Mouse (Mus musculus): ENCODE data around the gene Olfr231. TPM values are rescaled to one million over a fixed set of nuclear protein-coding genes. Genes with fewer than 3 reads are reported as not detected.

Olfr231 gene
- polyA plus RNA-seq (2015; fragmentation: Nextera tagmentation; extraction: Ambion mirVana), result not detected in 2 replicates

DNA sequence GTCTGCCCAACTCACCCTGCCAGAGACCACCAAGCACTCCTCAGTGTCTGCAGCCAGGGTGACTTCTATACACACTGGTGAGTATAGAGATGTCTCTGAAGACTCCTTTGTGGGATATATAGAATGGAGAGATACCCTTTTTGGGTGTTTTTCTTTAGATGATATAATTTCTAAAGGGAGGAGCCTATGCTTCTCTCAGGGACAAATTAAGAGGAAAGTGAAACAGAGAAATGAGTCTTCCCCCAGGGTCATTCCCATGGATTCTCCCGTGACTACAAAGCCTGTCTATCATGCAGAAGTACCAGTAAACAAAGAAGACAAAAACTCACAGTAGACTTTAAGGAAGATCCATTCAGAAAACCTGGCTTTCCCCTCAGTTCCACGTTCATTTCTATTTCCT lies at the start of gene Olfr231:
Gene Olfr231, minus strand, starts transcription at position 101 of the 400 bp plus-strand sequence.
- no peak within 1 kb of the TSS for H3K27ac ChIP-seq (ENCODE audit: low read length)
- no peaks in the 10 kb centered on the region for H3K9me3 ChIP-seq (ENCODE audit: control insufficient read depth, low read length)
- ATAC-seq, result no peak
- no peak within 1 kb of the TSS for H3K9ac ChIP-seq (ENCODE audit: low read depth, low read length)
- H3K4me1 ChIP-seq (ENCODE audit: control insufficient read depth, insufficient read depth, low read length), result no peaks in the 10 kb centered on the region
- H3K4me3 ChIP-seq (ENCODE audit: low read length), result no peak within 1 kb of the TSS
- H3K36me3 ChIP-seq (ENCODE audit: control insufficient read depth, insufficient read depth, low read length), result no peaks in the 10 kb centered on the region
- WGBS, result 55% methylated on average over 2 of the region's 2 CpGs
- no peaks in the 10 kb centered on the region for H3K27me3 ChIP-seq (replicated peaks; ENCODE audit: control insufficient read depth, insufficient read depth, low read length)
- no peak within 1 kb of the TSS for H3K4me2 ChIP-seq (ENCODE audit: low read depth, low read length)

DNA sequence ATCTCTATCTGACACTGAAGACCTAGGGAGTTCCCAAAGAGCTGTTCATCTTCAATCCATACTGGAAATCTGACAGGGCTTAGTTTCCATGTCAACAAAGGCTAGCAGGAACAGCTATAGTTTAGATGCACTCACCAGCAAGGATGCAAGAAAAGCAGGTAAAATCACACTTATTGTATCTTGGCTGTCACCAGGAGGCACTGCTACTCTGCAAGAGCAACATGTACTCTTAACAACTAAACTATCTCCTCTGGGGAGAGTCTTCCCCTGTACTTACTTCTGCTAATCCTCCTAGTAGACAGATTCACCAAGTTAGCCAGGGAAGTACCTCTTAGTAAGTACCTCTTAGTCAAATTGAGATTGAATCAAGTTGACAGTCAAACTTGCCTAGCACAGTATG lies 48.1 kb upstream of the Olfr231 start:
- no peaks in the 10 kb centered on the region for H3K36me3 ChIP-seq (ENCODE audit: control insufficient read depth, insufficient read depth, low read length)
- H3K9ac ChIP-seq (ENCODE audit: low read depth, low read length), result no peak overlapping the region
- H3K9me3 ChIP-seq (ENCODE audit: control insufficient read depth, low read length), result no peaks in the 10 kb centered on the region
- no peak for ATAC-seq
- H3K4me3 ChIP-seq (ENCODE audit: low read length), result no peak overlapping the region
- no peaks in the 10 kb centered on the region for H3K27me3 ChIP-seq (replicated peaks; ENCODE audit: control insufficient read depth, insufficient read depth, low read length)
- no peaks in the 10 kb centered on the region for H3K4me1 ChIP-seq (ENCODE audit: control insufficient read depth, insufficient read depth, low read length)
- H3K4me2 ChIP-seq (ENCODE audit: low read depth, low read length), result no peak overlapping the region
- H3K27ac ChIP-seq (ENCODE audit: low read length), result no peak overlapping the region

DNA sequence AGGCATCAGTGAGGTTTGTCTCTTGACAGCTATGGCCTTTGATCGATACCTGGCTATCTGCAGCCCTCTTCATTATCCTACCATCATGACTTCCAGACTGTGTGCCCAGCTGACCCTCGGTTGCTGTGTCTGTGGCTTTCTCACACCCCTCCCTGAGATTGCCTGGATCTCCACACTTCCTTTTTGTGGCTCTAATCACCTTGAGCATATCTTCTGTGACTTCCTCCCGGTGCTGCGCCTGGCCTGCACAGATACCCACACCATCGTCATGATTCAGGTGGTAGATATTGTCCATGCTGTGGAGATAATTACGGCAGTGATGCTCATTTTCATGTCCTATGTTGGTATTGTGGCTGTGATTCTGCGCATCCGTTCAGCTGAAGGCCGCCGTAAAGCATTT lies 38.1 kb upstream of the Olfr231 start:
- no peaks in the 10 kb centered on the region for H3K27me3 ChIP-seq (replicated peaks; ENCODE audit: control insufficient read depth, insufficient read depth, low read length)
- H3K4me3 ChIP-seq (ENCODE audit: low read length), result no peak overlapping the region
- no peaks in the 10 kb centered on the region for H3K9me3 ChIP-seq (ENCODE audit: control insufficient read depth, low read length)
- no peak for ATAC-seq
- no peak overlapping the region for H3K4me2 ChIP-seq (ENCODE audit: low read depth, low read length)
- H3K9ac ChIP-seq (ENCODE audit: low read depth, low read length), result no peak overlapping the region
- no peak overlapping the region for H3K27ac ChIP-seq (ENCODE audit: low read length)
- WGBS, result 92% methylated on average over 10 of the region's 10 CpGs
- no peaks in the 10 kb centered on the region for H3K4me1 ChIP-seq (ENCODE audit: control insufficient read depth, insufficient read depth, low read length)
- no peaks in the 10 kb centered on the region for H3K36me3 ChIP-seq (ENCODE audit: control insufficient read depth, insufficient read depth, low read length)

DNA sequence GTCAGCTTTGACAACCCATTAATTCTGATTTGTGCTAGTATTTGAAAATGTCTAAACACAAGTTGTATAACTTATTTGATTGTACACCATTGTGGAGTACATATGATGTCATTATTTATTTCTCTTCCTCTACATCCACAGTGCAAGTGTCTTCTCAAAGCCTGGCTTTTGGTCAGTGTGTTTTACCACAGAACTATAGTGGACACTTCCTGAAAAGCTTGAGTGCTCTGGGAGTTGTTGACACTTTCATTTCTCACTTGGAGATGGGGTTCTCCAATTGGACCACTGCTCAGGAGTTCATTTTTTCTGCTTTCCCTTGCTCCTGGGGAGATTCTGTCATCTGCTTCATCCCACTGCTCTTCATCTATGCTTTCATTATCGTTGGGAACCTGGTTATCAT lies 37.5 kb upstream of the Olfr231 start:
- WGBS, result 83% methylated on average over 1 of the region's 1 CpGs
- Histone ChIP-seq H3K4me3 (ENCODE audit: low read length) (no peak overlapping the region), H3K27me3 (replicated peaks; ENCODE audit: control insufficient read depth, insufficient read depth, low read length) (no peaks in the 10 kb centered on the region), H3K9ac (ENCODE audit: low read depth, low read length) (no peak overlapping the region), H3K9me3 (ENCODE audit: control insufficient read depth, low read length) (no peaks in the 10 kb centered on the region), H3K36me3 (ENCODE audit: control insufficient read depth, insufficient read depth, low read length) (no peaks in the 10 kb centered on the region), H3K27ac (ENCODE audit: low read length) (no peak overlapping the region), H3K4me2 (ENCODE audit: low read depth, low read length) (no peak overlapping the region), H3K4me1 (ENCODE audit: control insufficient read depth, insufficient read depth, low read length) (no peaks in the 10 kb centered on the region)
- ATAC-seq, result no peak

DNA sequence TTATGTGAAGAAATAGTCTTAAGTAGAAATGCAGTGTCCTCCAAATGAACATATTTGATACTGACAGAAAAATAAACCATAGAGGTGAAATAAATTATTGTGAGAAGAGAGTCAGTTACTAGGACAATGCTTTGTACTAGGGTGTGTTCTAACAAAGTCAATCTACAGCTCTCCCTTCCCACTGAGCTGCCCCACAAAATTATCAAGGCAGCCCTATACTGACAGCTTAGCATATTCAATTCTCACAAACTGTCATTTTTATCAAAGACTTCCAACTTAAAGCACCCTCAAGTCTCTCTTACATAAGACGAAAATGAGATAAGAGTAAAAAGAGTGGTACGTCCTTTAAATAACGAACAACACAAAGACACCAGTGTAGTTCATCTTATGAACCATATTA lies 36.7 kb upstream of the Olfr231 start:
- 88% methylated on average over 3 of the region's 3 CpGs for WGBS
- Histone ChIP-seq H3K27me3 (replicated peaks; ENCODE audit: control insufficient read depth, insufficient read depth, low read length) (no peaks in the 10 kb centered on the region), H3K9me3 (ENCODE audit: control insufficient read depth, low read length) (no peaks in the 10 kb centered on the region), H3K4me2 (ENCODE audit: low read depth, low read length) (no peak overlapping the region), H3K36me3 (ENCODE audit: control insufficient read depth, insufficient read depth, low read length) (no peaks in the 10 kb centered on the region), H3K27ac (ENCODE audit: low read length) (no peak overlapping the region), H3K4me1 (ENCODE audit: control insufficient read depth, insufficient read depth, low read length) (no peaks in the 10 kb centered on the region), H3K4me3 (ENCODE audit: low read length) (no peak overlapping the region), H3K9ac (ENCODE audit: low read depth, low read length) (no peak overlapping the region)
- no peak for ATAC-seq

DNA sequence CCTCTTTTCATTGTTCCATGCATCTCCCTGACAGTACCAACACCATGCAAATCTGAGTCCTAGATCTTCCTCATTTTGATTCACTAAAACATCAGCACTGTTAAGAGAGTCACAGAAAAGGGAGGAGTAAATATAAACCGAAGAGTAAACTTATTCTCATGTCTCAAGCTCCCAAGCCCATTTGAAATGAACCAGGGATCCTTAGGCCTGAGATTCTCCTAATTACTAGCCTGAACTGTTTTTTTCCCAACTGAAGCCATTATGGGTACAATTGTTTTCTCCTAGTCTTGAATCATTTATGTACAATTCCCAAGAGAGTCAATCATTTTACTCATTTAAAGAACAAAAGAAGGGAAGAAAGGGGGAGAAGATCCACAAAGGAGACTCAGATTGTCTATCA lies 34.4 kb upstream of the Olfr231 start, which contains the start of gene Olfr420:
Gene Olfr420, plus strand, starts transcription at position 301 of the 400 bp plus-strand sequence.
- WGBS, result 91% methylated on average over 1 of the region's 1 CpGs
- no peaks in the 10 kb centered on the region for H3K4me1 ChIP-seq (ENCODE audit: control insufficient read depth, insufficient read depth, low read length)
- no peak for ATAC-seq
- no peak within 1 kb of the TSS for H3K27ac ChIP-seq (ENCODE audit: low read length)
- H3K4me3 ChIP-seq (ENCODE audit: low read length), result no peak within 1 kb of the TSS
- H3K27me3 ChIP-seq (replicated peaks; ENCODE audit: control insufficient read depth, insufficient read depth, low read length), result no peaks in the 10 kb centered on the region
- no peaks in the 10 kb centered on the region for H3K36me3 ChIP-seq (ENCODE audit: control insufficient read depth, insufficient read depth, low read length)
- no peaks in the 10 kb centered on the region for H3K9me3 ChIP-seq (ENCODE audit: control insufficient read depth, low read length)
- H3K9ac ChIP-seq (ENCODE audit: low read depth, low read length), result no peak within 1 kb of the TSS
- H3K4me2 ChIP-seq (ENCODE audit: low read depth, low read length), result no peak within 1 kb of the TSS

DNA sequence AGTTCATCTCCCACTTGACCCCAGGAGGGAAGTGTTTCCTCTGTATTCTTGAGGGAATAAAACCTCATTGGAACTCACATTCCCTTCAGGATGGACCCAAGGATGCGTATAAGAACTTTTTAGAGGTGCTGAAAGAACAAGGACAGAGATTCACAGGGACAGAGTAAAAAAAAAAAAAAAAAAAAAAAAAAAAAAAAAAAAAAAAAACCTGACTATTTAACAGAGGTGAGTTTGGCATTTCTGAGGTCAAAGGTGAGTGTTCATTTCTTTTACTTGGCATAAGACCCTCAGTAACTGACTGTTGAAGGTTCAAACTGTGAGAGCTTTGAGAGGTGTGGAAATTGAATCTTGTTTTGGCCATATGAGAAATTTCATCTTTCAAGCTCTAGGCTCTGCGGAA lies 28.3 kb upstream of the Olfr231 start:
- no peak overlapping the region for H3K4me3 ChIP-seq (ENCODE audit: low read length)
- no peak overlapping the region for H3K9ac ChIP-seq (ENCODE audit: low read depth, low read length)
- H3K27ac ChIP-seq (ENCODE audit: low read length), result no peak overlapping the region
- no peak overlapping the region for H3K4me2 ChIP-seq (ENCODE audit: low read depth, low read length)
- H3K36me3 ChIP-seq (ENCODE audit: control insufficient read depth, insufficient read depth, low read length), result no peaks in the 10 kb centered on the region
- no peaks in the 10 kb centered on the region for H3K9me3 ChIP-seq (ENCODE audit: control insufficient read depth, low read length)
- no peaks in the 10 kb centered on the region for H3K4me1 ChIP-seq (ENCODE audit: control insufficient read depth, insufficient read depth, low read length)
- WGBS, result 82% methylated on average over 2 of the region's 2 CpGs
- H3K27me3 ChIP-seq (replicated peaks; ENCODE audit: control insufficient read depth, insufficient read depth, low read length), result no peaks in the 10 kb centered on the region
- no peak for ATAC-seq

DNA sequence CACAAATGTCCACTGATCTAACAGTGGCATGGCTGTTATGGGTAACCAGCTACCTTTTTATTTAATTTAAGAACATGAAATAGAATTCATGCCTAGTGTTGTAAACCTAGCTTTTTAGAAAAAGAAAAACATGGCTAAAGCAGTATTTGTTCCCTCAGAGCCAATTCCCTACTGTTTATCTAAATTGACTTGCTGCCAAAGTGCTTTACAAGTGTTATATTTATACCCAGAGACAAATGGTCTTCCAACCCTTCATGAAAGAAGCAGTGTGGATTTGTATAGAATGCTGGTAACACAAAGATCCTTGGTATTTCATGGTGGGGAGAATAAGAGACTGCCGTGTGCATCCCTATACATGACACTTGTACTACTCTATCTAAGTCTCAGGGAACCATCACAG lies 25.7 kb upstream of the Olfr231 start:
- no peaks in the 10 kb centered on the region for H3K27me3 ChIP-seq (replicated peaks; ENCODE audit: control insufficient read depth, insufficient read depth, low read length)
- 73% methylated on average over 1 of the region's 1 CpGs for WGBS
- H3K4me2 ChIP-seq (ENCODE audit: low read depth, low read length), result no peak overlapping the region
- no peak overlapping the region for H3K9ac ChIP-seq (ENCODE audit: low read depth, low read length)
- no peaks in the 10 kb centered on the region for H3K36me3 ChIP-seq (ENCODE audit: control insufficient read depth, insufficient read depth, low read length)
- ATAC-seq, result no peak
- no peak overlapping the region for H3K4me3 ChIP-seq (ENCODE audit: low read length)
- H3K9me3 ChIP-seq (ENCODE audit: control insufficient read depth, low read length), result no peaks in the 10 kb centered on the region
- no peak overlapping the region for H3K27ac ChIP-seq (ENCODE audit: low read length)
- H3K4me1 ChIP-seq (ENCODE audit: control insufficient read depth, insufficient read depth, low read length), result no peaks in the 10 kb centered on the region

DNA sequence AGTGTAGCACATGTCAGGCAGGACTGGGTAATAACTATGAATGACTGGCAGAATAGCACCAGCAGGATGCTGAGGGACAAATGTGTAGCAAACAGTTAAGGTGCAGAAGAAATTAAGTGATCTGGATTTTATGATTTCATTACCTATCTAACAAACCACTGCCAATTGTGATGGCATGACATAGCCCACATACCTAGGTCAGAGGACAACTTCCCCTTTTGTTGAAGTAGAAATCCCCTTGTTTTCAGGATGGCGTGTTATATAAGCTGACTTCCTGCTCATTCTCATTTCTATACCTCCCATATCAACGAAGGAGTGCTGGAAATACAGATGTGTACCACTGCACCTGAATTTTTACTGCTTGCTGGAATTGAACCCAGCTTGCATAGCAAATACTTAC lies 20.4 kb upstream of the Olfr231 start:
- no peak overlapping the region for H3K27ac ChIP-seq (ENCODE audit: low read length)
- no peaks in the 10 kb centered on the region for H3K36me3 ChIP-seq (ENCODE audit: control insufficient read depth, insufficient read depth, low read length)
- no peak for ATAC-seq
- H3K4me1 ChIP-seq (ENCODE audit: control insufficient read depth, insufficient read depth, low read length), result no peaks in the 10 kb centered on the region
- H3K27me3 ChIP-seq (replicated peaks; ENCODE audit: control insufficient read depth, insufficient read depth, low read length), result no peaks in the 10 kb centered on the region
- H3K9ac ChIP-seq (ENCODE audit: low read depth, low read length), result no peak overlapping the region
- H3K9me3 ChIP-seq (ENCODE audit: control insufficient read depth, low read length), result no peaks in the 10 kb centered on the region
- no peak overlapping the region for H3K4me3 ChIP-seq (ENCODE audit: low read length)
- WGBS, result 69% methylated on average over 2 of the region's 2 CpGs
- H3K4me2 ChIP-seq (ENCODE audit: low read depth, low read length), result no peak overlapping the region

DNA sequence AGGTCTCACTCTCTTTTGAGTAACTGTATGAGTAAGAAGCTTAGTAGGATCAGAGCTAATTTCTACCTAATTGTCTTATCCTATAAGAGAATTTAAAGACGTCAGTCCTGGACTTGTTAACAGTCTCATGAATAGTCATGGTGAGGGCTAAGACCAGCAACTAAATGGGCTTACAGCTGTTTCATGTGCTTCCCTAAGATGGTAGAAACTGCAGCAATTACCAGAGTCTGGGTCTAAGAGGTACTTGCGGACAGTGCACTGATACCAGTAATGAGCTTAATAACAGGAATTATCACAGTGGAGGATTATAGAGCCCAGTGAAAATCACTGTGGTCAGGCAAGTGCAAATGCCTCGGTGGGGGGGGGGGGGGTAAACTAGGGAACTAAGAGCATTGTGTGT lies 11.0 kb upstream of the Olfr231 start:
- WGBS, result 84% methylated on average over 3 of the region's 3 CpGs
- no peak overlapping the region for H3K27ac ChIP-seq (ENCODE audit: low read length)
- no peak for ATAC-seq

More for the DNA sequence above, 11.0 kb upstream of the Olfr231 start:
- no peak overlapping the region for H3K4me3 ChIP-seq (ENCODE audit: low read length)
- no peak overlapping the region for H3K4me2 ChIP-seq (ENCODE audit: low read depth, low read length)
- no peaks in the 10 kb centered on the region for H3K4me1 ChIP-seq (ENCODE audit: control insufficient read depth, insufficient read depth, low read length)
- H3K27me3 ChIP-seq (replicated peaks; ENCODE audit: control insufficient read depth, insufficient read depth, low read length), result no peaks in the 10 kb centered on the region
- H3K36me3 ChIP-seq (ENCODE audit: control insufficient read depth, insufficient read depth, low read length), result no peaks in the 10 kb centered on the region
- H3K9ac ChIP-seq (ENCODE audit: low read depth, low read length), result no peak overlapping the region
- no peaks in the 10 kb centered on the region for H3K9me3 ChIP-seq (ENCODE audit: control insufficient read depth, low read length)
